Mouse (Mus musculus) olfactory bulb, adult 2 months (tissue): ENCODE results near the gene Slit2. TPM values are rescaled to one million over a fixed set of nuclear protein-coding genes. Genes with fewer than 3 reads are reported as not detected.

Source experiments
- H3K27ac ChIP-seq: fragments of 200-500 bp; 2 replicates; pipeline ENCODE4 v1.5.1; 2012; ENCODE audit warnings: low read depth, low read length; ENCODE audit not compliant: insufficient read depth
- H3K4me1 ChIP-seq: fragments of 200-500 bp; 2 replicates; pipeline ENCODE4 v1.6.1; 2012; ENCODE audit warnings: low read length; ENCODE audit not compliant: control insufficient read depth, insufficient read depth
- H3K4me3 ChIP-seq: fragments of 200-500 bp; 2 replicates; pipeline ENCODE4 v1.5.1; 2012; ENCODE audit warnings: mild to moderate bottlenecking, low read depth, low read length, moderate library complexity; ENCODE audit not compliant: insufficient read depth
- CTCF ChIP-seq: fragments of 200-500 bp; IDR thresholded peaks from 2 replicates; pipeline ENCODE4 v1.5.1; 2012; ENCODE audit warnings: low read depth, mild to moderate bottlenecking, low read length, moderate library complexity; ENCODE audit not compliant: insufficient read depth
- POLR2A ChIP-seq: fragments of 200-500 bp; IDR thresholded peaks from 2 replicates; pipeline ENCODE4 v1.6.1; 2012; ENCODE audit warnings: mild to moderate bottlenecking, low read depth, low read length, moderate library complexity; ENCODE audit not compliant: insufficient read depth
- WGBS: fragments of 180-500 bp; shearing (Covaris S2); methylation state at CpG from one replicate; pipeline ENCODE4 v1.1.7; 2018; 5-methylcytosine and 5-hydroxymethylcytosine counted together
- polyA plus RNA-seq: library from polyadenylated mRNA; stranded (reverse); fragments of >200 nt; gene quantifications from 2 replicates; pipeline ENCODE4 v1.2.4, GENCODE M21; 2012; ENCODE audit warnings: low replicate concordance; ENCODE audit not compliant: missing spikeins, insufficient read depth, insufficient read length

Slit2 gene
- polyA plus RNA-seq, 1 experiment: not detected

DNA sequence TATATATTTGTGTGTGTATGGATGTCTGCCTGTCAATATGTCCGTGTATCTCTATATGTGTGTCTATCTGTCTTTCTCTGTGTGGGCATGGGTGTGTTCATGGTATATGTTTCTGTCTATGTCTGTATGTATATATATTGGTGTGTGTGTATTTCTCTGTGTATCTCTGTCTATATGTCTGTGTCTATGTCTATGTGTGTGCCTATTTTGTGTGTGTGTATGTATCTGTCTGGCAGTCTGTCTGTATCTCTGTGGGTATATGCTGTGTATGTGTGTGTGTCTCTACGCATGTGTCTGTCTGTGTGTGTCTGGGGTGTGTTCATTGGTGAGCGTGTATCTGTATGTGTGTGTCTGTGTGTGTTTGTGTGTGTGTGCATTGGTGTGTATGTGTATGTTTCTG is 350.5 kb downstream of the Slit2 start:
- no peaks in the 10 kb centered on the region for H3K4me1 ChIP-seq
- no peak overlapping the region for H3K27ac ChIP-seq
- TF ChIP-seq POLR2A: no peak
- no peak for TF ChIP-seq CTCF
- no peak overlapping the region for H3K4me3 ChIP-seq
- 96% methylated on average over 3 of the region's 3 CpGs for WGBS

DNA sequence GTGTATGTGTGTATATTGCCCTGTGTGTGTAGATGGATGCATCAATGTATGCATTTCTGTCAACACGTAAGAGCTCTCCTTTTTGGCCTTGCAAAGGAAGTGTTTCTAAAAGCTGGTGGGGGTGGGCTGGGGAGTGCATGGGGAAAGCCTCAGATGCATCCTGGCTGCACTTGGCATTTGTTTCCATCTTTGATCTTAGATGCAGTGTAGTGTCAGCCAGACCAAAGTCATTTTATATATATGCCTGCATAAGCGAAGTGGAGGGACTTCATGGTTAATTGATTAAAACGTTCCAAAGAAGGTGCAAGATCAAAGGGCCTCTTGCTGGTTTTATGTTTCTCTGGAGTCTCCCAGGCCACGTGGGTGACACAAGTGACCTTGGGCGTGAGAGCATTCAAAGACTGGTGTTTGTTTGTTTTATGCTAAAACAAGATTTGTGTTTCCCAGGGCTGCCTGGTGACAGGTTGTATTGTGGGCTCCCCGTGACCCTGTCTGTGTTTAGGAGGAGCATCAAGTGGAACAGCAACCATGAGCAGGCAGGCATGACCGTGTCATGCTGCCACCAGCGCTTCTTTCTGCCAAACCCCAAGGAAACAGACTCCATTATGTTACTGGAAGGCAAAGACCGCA is 351.1 kb downstream of the Slit2 start:
- TF ChIP-seq CTCF: no peak
- no peak for TF ChIP-seq POLR2A
- Histone ChIP-seq H3K27ac (no peak overlapping the region), H3K4me1 (no peaks in the 10 kb centered on the region), H3K4me3 (no peak overlapping the region)
- 60% methylated on average over 9 of the region's 9 CpGs for WGBS

DNA sequence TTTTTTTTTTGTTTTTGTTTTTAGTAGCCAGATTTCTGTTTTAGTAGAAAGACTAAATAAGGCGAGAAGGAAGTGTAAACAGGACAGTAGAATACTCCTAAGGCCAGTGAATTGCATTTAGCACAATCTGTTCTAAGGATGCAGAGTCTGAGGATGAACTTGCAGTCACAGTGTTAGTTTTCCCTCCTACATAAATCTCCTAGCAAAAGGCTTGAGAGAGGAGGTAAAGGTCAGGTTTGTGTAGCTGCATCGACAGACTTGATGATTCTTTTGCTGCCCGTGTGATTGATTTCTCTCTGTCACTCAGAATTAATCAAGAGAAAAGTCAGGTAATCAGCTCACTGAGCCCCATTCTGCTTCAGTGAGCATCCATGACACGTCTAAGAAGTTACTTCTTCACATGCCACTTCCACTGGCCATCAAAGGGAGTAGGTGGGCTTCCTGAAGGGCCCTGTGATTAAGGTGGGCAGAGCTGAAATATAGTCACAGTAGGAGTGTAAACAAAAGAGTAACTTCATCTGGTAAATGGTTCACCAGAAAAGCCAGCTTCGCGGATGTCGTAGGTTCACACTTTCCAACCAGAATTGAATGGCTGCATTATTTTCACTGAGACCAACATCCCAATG is 358.0 kb downstream of the Slit2 start:
- Histone ChIP-seq H3K27ac (no peak overlapping the region), H3K4me3 (no peak overlapping the region), H3K4me1 (no peaks in the 10 kb centered on the region)
- TF ChIP-seq POLR2A (no peak), CTCF (no peak)
- 65% methylated on average over 7 of the region's 7 CpGs for WGBS

DNA sequence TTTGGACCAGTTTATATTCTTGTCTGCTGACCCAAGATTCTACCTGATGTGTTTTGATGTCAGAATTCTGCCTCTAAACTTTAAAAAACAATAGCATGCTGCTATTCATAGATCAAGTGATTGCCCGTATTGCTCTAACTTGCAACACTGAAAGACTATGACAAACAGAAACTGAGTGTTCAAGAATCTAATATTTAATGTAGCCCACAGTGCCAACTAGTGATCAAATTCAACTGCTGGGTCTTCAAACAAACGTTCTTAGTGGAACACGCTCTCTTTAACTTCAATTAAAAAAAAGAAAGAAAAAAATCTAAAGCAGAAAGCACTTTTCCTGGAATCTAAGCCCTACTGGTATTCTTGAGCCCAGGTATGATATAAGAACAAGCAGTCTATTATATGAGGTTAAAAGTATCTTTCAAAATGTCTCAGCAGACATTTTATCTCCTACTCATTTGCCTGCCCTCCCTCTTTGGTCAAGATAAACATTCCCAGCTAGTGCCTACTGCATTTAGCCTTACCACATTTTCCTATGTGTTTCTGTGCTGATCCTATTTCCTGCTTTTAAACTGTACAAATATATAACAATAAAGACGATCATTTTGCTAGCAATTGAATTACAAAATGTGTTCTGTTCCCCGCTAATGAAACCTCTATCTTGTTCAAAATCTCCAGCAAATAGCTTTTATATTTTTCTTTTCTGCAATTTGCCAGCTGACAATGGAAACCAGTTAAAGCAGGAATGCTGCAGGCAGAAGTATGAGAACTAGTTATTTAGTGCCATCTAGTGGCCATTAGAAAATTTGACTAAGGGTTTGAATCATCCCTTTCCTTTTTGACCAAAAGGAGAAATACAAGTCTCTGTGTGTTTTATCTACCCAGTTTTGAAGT is 362.4 kb downstream of the Slit2 start:
- no peaks in the 10 kb centered on the region for H3K4me1 ChIP-seq
- WGBS: 48% methylated on average over 5 of the region's 5 CpGs
- no peak for TF ChIP-seq CTCF
- no peak for TF ChIP-seq POLR2A
- H3K4me3 ChIP-seq: no peak overlapping the region
- no peak overlapping the region for H3K27ac ChIP-seq

DNA sequence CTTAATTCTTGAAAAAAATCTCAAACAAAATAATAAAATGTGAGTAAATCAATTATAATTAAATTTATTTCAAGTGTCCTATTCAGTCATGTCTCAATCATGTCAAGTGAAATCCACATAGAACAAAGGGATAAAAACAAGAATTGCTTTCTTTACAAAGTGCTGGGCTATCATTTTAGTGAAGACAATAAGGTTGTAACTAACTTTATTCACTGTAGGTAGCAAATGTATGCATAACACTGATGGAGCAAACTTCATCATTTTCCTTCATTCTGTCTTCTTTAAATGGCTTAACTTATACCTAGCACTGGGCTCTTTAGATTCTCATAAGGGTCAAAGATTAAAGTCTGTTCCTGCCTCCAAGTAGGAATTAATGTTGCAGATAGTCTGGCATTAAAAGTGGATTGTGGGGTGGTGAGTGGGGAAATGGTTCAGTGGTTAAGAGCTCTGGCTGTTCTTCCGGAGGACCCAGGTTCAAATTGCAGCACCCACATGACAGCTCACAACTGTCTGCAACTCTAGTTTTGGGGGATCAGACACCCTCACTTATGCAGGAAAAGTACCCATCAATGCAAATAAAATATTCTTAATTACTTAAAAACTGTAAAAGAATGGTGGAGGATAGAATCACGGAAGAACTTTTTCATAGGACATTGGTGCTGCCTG is 363.2 kb downstream of the Slit2 start:
- Histone ChIP-seq H3K4me1 (no peaks in the 10 kb centered on the region), H3K27ac (no peak overlapping the region), H3K4me3 (no peak overlapping the region)
- TF ChIP-seq POLR2A (no peak), CTCF (no peak)
- WGBS: 96% methylated on average over 2 of the region's 2 CpGs

DNA sequence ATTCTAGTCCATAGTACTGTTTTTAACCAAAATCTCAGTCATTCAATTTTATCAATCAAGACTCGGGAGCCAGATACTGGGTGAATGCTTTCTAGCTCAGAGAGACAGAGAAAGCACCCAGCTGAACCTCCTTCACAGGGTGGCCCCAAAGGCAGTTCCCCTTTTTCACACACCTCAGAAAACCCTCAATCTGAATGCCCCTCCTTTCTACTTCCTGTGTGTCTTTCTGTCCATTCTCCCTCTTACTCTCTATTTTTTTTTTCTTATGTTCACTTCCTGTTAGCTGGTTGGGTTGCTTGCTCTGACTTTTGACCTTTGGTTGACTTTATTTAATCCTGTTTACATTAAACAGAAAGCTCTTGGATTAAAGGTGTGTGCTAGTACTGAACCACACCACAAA is 366.4 kb downstream of the Slit2 start:
- Histone ChIP-seq H3K4me1 (no peaks in the 10 kb centered on the region), H3K27ac (no peak overlapping the region), H3K4me3 (no peak overlapping the region)
- TF ChIP-seq POLR2A (no peak), CTCF (no peak)
- 74% methylated on average over 1 of the region's 1 CpGs for WGBS
